Mouse (Mus musculus): ENCODE measurements around the gene Rab6b.
"Not testable (repeated sequence)": the region's sequence is repeated elsewhere in the genome, so short reads cannot be mapped to it uniquely, and the experiment has no call there.

Rab6b gene

DNA sequence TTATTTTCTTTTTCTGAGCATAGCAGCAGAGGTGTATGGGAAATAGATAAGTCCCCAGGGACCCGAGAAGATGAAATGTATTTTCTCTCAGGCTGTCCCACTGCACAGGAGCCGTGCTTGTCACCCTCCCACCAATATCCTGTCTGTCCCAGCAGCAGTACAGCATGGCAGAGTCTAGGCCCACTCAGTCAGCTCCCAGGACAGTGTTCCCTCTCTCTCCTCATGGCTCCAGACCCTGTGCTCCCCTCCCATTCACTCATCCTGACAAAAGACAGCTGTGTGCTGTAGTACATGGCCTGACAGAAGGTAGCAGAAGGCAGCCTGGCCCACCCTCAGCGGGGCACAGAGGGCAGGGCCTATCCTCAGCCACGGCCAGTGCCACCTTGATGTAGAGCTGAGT is 32.3 kb downstream of the Rab6b start:
- no peak for DNase-seq (ENCODE audit: low spot score)

DNA sequence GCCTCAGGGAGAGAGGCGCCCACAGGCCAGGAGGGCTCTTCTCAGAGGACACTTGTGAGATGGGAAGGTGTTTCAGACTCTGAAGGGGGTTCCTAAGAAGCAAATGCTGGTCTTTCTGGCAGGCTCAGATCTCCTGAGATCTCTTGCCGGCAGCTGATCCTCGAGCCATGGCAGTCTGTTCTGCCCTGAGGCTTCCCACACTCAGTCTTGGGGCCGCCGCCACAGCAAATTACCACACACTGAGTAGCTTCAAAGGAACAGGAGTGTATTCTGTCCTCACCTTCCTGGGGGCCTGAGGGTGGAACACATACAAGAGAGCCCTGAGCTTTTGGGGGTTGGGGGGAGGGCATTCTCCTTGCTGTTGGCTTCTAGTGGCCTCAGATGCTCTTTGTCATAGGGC is 33.8 kb downstream of the Rab6b start:
- DNase-seq (ENCODE audit: low spot score) = no peak

- DNase-seq (ENCODE audit: low spot score) = no peak
Measured at GRCm38 (mm10) chr9:103146257-103146656, 34.7 kb downstream of the Rab6b start.

DNA sequence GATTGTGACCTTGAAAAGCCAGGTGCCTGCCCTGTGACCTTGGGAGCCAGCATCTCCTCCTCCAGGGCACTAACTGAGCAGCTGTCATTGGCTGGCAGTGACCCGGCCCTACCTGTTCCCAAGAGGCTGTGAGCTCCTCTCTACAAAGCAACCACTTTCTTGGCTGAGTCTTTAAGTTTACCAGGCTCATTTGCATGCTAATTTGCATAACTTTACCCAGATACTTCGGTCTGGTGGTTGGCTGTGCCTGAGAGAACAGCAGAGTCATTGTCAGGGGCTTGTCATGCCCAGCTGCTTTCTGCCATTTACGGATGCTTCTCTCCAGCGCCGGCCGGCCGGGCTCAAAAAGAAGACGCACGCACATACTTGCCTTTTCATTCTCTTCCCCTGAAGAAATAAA is 35.1 kb downstream of the Rab6b start:
- peak; percentile 23 for DNase-seq (ENCODE audit: low spot score)

GRCm38 (mm10) chr9:103147103-103147502 is 35.5 kb downstream of the Rab6b start:
- DNase-seq (ENCODE audit: low spot score) = no peak

- DNase-seq (ENCODE audit: low spot score) = no peak
Measured at GRCm38 (mm10) chr9:103149074-103149799, 37.6 kb downstream of the Rab6b start.

DNA sequence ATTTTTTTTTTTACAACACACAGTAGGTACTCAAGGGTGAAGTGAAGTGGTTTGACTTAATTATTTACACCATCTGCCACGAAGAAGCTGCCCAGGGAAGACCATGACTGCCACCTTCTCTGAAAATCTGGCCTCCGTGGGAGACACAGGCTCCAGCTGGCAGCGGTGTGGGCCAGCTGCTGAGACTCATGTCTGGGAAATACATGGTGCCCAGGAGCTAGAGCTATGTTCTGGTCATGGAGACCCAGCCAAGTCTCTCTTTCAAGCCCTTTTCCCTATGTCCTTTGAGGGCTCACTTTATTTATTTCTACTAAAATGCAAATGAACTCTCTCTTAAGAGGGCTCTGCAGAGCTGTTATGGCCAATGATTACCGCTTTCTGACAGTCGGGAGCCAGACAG is 41.7 kb downstream of the Rab6b start:
- no peak for DNase-seq (ENCODE audit: low spot score)

DNA sequence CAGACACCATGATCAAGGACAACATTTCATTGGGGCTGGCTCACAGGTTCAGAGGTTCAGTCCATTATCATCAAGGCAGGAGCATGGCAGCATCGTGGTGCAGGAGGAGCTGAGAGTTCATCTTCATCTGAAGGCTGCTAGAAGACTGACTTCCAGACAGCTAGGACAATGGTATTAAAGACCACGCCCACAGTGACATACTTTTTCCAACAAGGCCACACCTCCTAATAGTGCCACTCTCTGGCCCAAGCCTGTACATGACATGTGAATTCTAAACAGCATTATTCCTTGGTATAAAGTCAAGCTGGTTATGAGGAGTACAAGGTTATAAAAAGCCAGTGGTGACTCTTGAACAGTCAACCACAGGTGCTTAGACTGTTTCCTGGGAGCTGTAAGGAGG is 43.0 kb downstream of the Rab6b start:
- no peak for DNase-seq (ENCODE audit: low spot score)

- not testable (repeated sequence) for DNase-seq (ENCODE audit: low spot score)
Measured at GRCm38 (mm10) chr9:103155158-103155557, 43.6 kb downstream of the Rab6b start.

- no peak for DNase-seq (ENCODE audit: low spot score)
Measured at GRCm38 (mm10) chr9:103163806-103164205, 52.2 kb downstream of the Rab6b start.

GRCm38 (mm10) chr9:103168046-103168445 is 56.5 kb downstream of the Rab6b start:
- DNase-seq (ENCODE audit: low spot score) = no peak

- DNase-seq (ENCODE audit: low spot score) = no peak
Measured at GRCm38 (mm10) chr9:103168771-103169170, 57.2 kb downstream of the Rab6b start.

GRCm38 (mm10) chr9:103174771-103175519 is 63.4 kb downstream of the Rab6b start:
- DNase-seq (ENCODE audit: low spot score) = peak; percentile 69

DNA sequence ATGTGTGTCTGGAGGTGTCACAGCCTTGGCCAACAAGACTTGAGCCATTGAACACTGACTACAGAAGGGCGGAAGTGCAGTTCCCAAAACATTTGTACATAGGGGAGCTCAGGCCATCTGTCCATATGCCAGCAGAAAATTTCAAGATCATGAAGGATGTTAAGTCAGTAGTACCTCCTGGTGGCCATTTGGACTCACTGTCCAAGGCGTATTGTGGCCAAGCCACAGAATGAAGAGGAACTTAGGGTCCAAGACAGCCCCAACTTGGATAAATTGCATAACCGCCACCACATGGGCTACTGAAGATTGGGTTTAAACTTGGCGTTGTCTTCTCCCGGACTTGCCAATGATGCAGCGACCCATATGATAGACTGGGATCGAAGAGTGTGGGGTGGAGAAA is 64.1 kb downstream of the Rab6b start:
- no peak for DNase-seq (ENCODE audit: low spot score)

DNA sequence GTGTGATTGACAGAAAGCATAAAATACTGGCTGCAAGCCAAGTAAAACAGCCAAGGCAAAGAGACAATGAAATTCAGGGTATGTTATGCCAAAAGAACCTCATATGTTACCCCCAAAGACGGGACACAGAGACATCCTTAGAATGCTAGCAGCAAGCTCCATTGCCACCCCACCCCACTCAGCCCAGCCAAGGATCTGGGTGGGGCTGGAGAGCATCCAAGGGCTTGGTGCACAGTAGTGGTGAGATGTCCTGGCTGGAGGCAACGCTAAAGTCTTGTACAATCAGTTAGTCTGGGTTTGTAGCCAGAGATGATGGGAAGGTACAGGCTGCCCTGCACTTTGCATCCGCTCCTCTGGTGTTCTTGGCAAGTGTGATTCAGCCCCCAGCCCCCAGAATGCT is 68.7 kb downstream of the Rab6b start:
- no peak for DNase-seq (ENCODE audit: low spot score)

GRCm38 (mm10) chr9:103180807-103181565 is 69.4 kb downstream of the Rab6b start:
- peak; percentile 96 for DNase-seq (ENCODE audit: low spot score)

GRCm38 (mm10) chr9:103181886-103182285 is 70.3 kb downstream of the Rab6b start:
- no peak for DNase-seq (ENCODE audit: low spot score)

GRCm38 (mm10) chr9:103184855-103185254 is 73.3 kb downstream of the Rab6b start:
- DNase-seq (ENCODE audit: low spot score) = no peak

- no peak for DNase-seq (ENCODE audit: low spot score)
Measured at GRCm38 (mm10) chr9:103185946-103186345, 74.4 kb downstream of the Rab6b start.

GRCm38 (mm10) chr9:103186747-103187146 is 75.2 kb downstream of the Rab6b start:
- no peak for DNase-seq (ENCODE audit: low spot score)

GRCm38 (mm10) chr9:103188416-103188815 is 76.8 kb downstream of the Rab6b start:
- DNase-seq (ENCODE audit: low spot score) = no peak

DNA sequence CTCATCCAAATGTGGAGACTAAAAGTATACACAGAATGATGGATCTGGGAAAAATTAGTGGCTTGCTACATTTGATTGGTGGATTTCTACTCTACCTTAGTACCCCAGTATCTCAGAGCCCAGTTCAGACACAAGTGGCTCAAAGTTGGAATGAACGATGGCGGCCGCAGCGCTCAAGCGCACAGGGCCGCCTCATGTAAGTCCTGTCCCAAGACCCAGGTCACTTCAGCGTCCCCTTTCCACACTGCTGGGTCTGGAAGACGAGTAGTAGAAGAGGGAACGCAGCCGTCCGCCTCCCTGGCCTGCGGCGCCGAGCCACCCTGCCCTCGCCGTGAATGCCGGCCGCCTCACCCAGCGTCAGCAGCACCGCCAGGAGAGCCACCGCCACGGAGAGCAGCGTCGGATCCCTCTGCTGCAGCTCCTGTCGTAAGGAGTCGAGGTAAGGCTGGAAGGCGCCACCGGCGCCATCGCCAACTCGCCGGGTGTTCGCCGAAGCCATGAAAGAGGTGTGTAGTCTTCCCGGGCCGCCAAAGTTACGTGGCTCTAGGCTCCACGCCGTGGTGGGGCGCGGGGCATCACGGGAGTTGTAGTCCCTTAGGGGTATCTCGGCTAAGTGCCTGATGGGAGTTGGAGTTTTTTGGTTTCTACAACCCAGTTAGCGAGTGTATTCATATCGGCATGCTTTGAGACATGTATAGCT is 90.1 kb downstream of the Rab6b start, which contains the start of gene Srprb:
Srprb (minus strand) TSS at position 577 of the 700 bp plus-strand sequence.
- peak; percentile 98 for DNase-seq (ENCODE audit: low spot score)
